Mouse (Mus musculus) thymus, postnatal 0 days (tissue): ENCODE data around the gene Ywhab. TPM values are rescaled to one million over a fixed set of nuclear protein-coding genes. Genes with fewer than 3 reads are reported as not detected.
A peak's percentile ranks its signal among the peaks of the same experiment; 100 is the strongest.

Experiments used
- DNase-seq: peaks from one replicate; pipeline ENCODE4 v3.0.0-alpha.2; 2015; ENCODE audit warnings: low spot score
- polyA plus RNA-seq: library from polyadenylated mRNA; unstranded; fragments of >200 nt; fragmentation: Nextera tagmentation; extraction: Ambion mirVana; gene quantifications from 2 replicates; pipeline ENCODE4 v1.2.1, GENCODE M21; 2015

Ywhab gene
- 265 and 278 TPM in 2 replicates for polyA plus RNA-seq

DNA sequence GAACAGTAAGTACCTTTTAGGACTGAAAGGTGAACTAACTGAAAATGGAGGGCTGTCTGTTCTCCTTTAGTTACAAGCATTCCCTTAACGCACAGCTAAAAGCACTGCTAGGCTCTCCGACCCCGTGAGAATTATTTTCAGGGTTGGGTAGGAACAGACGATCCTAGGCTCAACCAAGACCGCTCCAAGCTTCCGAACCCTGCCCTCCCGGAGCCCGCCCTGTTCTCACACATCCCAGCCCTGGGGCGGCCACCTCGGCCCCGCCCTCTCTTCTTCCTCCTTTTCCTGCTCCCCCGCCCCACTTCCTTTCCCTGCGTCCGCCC, at the start of gene Ywhab:
Gene Ywhab, plus strand, starts transcription at position 307 of the 323 bp plus-strand sequence.
- DNase-seq, result no peak

DNA sequence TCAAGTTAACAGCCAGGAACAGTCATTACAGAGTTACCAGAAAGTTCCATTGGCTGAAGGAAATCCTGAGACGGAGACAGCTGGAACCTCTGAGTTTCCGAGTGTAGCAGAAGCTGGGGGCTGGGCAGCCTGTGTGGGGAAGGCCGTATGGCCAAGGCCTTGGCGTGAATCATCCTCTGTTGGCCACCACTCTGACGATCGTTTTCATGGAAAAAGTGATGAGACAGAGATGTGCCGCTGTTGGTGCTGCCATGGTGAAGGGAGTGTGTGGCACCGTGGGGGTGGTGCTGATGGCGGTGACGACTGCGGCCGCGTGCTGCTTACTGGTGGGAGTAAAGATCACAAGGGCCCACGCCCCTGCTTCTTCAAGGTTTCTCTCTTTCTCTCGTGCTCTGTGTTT, 48.5 kb upstream of the Ywhab start:
- no peak for DNase-seq

DNA sequence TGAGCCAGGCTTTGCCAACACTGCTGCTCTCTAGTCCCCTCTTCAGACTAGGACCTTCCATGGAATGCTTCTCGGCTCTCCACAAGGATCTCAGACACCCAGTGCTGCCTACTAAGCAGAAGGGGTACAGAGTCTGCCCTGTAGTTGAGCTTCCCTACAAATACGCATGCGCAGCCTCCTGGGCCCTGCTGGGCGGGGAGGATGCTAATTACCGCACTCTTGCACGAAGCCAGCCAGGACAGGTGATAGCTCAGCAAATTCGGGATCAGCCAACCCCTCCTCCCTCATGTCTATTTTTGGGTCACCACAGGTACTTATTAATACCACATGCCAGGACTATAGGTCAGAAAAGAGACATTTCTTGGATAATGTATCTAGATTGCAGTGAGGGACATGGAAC, 46.8 kb upstream of the Ywhab start:
- DNase-seq, result no peak

DNA sequence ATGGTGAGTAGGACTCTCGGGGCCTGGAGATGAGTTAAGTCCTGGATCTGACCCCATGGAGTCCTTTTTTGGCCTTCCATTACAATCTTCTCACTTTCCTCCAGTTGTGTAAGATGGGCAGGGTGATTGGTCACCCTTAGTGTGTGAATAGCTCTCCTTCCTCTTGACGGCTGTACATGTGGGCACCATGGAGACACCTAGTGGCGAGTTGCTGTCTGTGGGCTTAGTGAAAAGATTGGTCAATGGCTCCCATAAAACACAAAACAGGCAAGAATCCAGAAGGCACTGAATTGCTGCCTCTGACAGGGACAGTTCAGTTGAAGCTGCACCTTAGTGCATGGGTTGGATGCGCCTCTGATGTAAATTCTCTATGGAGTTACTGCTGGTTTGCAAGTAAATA, 43.0 kb upstream of the Ywhab start:
- DNase-seq, result peak; percentile 18

DNA sequence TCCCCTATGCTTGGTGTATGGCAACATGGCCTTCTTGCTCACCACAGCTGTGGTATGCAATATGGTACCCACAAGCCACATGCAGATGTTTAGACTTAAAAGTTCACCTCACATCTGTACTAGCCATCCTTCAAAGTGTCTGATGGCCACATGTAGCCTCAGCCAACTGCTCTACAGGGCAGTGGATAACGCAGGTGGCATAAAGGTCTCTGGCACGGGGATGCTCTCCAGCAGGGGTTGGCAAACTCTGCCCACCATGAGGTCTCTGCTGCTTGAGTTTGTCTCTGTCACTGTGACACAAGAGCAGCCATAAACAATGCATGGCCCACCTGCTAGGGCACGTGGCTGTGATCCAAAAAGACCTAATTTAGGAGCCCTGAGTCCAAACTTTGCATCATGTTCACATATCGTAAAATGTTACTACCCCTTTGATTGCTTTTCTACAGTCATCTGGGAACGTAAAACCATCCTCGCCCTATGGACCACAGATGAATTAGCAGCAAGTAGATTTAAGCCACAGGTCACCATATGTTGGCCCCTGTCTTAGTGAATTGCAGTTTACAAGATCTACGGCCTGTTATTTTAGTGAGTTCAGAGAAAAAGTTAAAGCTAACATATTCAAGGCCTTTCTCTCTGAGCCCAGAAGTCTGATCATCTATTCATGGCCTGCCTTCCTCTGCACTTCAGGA, 41.0 kb upstream of the Ywhab start:
- no peak for DNase-seq

DNA sequence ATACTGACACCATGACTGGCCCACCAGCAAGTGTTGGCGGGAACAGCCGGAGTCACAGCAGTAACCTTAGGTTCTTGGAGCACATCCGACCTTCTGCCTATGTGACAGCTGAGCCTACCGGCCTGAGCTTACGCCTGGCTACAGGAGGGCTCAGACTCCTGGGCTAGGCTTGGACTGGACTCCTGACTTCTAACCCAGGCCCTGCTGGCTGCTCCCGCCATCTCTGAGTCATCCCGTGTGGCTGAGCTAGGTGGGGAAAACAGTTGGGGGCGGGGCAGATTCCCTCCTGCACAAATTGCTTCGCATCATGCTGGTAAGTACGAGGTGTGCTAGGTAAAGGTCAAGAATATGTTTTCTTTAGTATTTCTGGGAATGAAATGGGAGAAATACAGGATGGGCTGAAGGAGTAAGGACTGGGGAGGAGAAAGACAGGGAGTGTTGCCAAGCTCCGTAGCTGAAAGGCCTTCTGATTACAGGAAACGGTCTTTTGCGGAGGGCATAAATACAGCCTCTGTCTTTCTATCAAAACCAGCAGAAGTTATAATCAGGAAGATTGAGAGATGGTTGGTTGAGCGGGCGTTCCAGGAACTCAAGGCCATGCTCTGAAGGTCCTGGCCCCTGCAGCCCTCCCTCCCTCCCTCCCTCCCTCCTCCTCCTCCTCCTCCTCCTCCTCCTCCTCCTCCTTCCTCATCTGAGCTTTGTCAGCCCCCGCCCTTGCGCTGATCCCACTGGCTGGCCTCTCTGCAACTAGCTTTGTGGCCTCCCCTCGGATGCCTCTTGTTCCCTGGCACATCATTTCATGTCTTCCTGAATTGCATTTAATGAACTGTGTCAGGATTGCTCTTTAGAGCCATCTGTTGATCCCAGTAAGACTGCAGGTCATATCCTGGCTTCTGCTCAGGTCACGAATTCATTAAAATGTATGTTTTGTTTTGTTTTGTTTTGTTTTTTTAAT, 29.9 kb upstream of the Ywhab start:
- no peak for DNase-seq

DNA sequence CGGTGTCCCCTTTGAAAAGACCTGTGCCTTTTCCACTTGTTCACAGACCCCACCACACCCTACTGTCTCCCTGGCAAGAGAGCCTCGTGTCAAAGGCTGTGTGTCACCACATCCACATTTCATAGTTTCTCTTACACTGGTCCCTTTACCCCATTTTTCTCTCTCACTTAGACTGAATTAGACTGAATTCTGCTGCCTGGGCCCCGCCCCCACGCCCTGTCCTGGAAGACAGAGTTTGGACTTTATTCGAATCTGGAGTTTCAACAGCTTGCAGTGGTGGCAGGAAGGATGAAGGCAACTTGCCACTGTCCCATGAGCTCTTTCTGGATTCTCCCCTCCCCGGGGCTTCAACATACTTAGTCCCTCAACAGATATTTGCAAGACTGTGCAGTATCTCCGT, 29.1 kb upstream of the Ywhab start:
- no peak for DNase-seq

DNA sequence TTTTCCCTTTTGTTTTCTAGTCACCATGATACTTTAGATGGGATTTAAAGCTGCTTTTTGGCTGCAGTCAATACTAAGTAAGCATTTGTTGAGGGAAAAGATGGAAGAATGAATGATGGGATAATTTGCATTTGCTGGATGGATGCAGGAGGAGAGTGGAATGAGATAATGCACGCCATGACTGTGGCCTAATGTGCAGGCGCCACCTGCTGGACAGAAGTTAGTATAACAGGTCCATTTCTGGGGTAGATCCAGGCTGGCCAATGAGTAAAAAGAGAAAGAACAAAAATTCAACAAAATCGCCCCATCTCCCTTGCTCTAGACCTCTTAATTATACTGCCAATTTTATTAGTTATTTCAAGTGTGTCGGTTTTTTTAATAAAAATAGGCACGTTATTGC, 26.2 kb upstream of the Ywhab start:
- peak; percentile 40 for DNase-seq

DNA sequence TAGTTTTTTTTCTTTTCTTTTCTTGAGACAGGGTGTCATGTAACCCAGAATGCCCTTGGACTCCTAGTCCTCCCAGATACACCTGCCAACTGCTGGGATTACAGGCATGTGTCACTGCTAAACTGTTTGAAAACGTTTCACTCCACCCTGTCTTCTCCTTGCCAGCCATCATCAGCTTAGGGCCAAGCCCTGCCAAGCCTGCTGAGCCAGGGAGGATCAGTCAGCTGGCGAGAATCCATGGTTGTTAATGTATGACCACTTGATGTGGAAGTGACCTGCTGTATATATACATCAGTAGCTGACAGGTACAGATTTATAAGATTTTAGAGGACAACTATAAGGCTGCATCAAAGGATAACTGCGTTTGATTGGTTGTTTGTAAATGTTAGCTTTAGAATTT, 24.4 kb upstream of the Ywhab start:
- DNase-seq, result no peak

DNA sequence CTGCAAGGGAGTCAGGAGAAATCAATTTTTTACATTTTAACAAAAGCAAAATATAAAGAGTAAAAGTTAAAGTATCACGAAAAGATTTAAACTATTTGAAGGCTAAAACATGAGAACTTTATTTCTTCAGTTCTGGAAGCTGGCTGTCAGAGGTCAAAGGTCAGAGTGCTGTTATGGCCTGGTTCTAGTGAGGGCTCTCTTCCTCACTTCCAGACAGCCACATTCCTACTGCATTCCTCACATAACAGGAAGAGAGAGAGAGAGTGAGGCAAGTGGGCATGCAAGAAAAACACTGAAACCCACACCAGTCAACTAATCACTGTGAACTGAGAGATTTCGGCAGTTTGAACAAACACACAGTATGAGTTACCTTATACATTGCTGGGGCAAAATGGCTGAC, 20.7 kb upstream of the Ywhab start:
- DNase-seq, result no peak

DNA sequence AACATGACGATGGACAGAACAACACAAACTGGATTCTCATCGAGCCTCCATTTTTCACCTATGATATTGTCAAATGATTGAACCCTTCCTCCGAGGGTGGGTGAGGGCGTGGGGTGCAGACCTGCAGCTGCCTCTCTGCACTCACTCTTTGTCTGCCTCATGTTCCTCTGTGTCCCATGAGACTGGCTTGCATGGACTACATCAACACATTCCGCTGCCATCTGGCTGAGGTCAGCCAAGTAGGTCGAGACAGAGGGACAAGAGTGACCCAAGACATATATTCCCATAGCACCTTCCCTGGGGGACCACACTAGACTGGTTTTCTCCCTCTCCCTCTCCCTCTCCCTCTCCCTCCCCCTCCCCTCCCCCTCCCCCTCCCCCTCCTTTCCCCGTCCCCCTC, 18.3 kb upstream of the Ywhab start:
- DNase-seq, result no peak

DNA sequence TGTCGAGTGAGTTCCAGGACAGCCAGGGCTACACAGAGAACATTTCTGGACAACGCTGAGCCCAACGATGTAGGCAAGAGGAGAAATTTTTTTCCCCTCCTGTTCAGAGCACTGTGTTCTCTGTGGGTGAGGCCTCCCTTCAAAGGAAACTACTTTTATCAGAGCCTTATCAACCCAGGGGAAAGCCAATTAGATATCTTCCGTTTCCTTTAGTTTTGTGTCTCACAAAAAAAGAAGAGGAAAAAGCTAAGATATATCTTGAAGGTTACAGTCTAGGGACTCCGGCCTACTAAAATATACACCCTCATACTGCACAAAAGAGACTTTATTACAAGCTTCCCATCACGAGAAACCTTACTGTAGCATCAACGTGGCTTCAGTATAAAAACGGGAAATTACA, 7.5 kb upstream of the Ywhab start:
- no peak for DNase-seq

DNA sequence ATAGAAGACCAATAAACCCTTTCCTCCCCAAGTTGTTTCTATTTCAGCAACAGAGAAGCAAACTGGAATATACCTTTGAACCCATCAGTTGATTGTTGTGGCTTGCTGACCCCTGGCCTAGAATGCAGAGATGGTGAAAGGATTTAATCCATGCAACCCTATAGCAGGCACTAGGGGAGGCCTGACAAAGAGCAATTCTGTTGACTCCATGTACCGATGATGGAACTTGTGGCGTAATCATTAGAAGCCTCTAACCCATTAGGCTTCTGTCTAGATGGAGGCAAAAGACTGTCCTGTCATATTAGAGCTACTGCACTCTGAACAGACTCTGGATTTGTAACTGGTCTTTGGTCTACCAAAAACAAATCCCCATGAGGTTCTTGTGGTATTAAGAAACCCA, 1.9 kb upstream of the Ywhab start:
- DNase-seq, result no peak

DNA sequence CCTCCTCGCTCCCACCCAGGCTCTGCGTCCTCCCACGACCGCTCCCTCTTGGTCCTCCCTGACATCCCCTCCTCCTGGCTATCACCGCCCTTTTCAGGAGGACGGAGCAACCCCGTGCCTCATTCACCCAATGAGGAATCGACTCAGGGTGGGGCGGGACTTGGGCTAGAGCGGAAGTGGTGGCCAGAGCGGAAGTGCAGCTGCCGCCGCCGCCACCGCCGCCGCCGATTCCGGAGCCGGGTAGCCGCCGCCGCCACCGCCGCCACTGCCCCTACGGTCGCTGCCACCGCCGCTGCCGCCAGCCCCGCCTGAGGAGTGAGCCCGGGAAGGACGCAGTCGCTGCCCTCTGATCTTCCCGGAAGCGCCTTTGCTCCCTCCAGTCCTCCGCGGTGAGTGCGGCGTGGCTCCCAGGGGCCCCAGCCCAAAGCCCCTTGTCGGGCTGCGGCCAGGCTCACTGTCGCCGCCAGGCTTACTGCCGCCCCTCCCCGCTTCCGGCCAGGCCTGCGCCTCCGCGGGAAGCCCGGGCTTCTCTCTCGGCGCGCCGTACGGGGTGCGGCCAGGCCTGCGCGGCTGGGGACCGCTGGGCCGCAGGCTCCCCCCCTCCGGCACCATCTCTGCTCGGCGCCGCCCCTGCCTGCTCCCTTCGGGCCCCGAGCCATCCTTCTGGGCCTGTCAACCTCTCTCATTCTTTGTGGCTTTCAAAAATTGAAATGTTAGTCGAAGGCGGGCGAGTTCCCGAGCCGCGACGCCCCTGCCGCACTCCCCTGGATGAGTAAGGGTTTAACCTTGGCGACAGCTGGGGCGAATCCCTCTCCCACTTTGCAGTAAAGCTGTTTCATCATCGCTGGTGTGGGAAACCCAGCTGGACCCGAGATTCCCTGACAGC, 460 bp downstream of the Ywhab start:
- DNase-seq, result peak; percentile 90

DNA sequence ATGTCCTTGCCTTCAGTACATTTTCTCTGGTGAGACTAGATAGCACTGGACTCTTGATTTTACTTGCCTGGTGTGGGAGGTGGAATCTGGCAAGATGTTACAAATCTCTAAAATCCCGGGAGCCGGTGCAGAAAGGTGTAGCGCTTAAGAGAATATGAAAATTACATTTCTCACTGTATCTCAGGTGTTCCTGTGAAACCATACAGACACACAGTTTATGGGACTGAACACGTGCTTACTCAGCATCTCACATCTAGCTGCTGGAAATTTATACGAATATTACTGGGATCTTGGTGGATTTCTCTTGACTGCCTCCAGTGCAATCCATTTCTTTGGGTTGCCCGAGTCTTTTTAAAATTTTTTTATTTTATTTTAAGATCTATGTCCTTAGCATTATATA, 1.5 kb downstream of the Ywhab start:
- DNase-seq, result no peak

DNA sequence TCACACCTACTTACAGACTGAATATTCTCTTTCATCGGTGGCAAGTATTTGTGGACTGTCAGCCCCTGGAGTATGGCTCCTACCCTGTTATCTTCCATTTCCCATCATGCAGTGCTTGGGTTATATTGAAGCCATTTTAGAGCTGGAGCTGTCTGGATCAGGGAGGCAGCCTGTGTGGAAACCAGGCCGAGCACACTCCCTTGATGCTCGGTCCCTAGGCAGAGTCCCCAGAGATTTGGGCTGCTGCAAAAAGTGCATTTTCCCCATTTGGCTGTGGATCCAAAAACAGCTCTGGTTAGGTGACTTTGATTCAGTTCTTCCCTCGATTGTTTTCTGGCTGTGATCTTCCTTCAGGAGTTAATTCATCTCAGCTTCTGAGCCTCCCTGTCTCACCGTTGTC, 2.1 kb downstream of the Ywhab start:
- no peak for DNase-seq

DNA sequence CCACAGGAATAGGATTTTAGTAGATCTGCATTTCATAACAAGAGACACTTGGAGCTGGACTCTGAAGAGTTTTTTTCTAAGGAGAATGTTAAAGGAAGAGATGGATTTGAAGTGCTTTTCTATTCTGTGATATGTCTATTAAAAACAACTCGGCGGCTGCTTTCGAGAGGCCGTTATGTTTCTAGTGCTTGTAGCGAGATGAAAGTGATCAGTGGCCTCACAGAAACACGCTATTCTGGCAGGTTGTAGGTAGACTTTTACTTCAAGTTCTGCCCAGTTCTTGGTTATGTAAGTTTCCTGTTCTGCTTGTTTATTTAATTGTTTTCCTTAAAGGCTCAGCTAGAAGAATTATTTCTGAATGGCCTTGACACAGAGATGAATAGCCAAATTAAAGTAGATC, 4.2 kb downstream of the Ywhab start:
- DNase-seq, result no peak

DNA sequence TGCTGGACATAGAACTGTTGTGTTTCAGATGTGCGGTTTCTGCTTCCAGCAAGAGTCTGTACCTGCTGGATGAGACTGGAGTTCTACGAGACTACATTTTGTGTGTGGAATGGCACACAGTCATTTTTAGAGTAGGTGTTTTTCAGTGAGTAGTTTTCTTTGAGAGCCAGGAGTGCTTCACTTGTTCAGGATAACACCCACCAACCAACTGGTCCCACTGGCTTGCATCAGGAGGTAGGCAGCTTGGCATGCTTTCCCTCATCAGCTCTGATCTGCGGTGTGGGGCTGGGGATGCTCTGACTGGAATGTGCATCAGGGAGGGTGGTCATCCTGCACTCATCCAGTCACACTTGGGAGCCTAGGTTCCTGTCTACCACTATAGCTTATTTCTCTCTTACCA, 7.9 kb downstream of the Ywhab start:
- no peak for DNase-seq

DNA sequence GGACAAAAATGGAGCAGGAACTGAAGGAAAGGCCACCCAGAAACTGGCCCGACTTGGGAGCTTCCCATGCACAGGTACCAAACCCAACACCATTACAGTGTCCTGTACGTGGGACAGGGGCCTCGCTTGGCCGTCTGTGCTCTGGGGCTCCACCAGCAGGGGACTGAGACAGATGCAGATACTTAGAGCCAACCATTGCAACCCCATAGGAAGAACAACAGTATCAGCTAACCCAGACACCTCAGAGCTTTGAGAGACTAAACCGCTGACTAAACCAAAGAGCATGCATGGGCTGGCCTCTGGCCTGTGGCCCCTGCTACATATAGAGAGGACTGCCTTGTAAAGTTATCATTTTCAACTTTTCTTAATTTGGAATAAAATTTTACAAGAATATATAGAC, 9.7 kb downstream of the Ywhab start:
- DNase-seq, result no peak

DNA sequence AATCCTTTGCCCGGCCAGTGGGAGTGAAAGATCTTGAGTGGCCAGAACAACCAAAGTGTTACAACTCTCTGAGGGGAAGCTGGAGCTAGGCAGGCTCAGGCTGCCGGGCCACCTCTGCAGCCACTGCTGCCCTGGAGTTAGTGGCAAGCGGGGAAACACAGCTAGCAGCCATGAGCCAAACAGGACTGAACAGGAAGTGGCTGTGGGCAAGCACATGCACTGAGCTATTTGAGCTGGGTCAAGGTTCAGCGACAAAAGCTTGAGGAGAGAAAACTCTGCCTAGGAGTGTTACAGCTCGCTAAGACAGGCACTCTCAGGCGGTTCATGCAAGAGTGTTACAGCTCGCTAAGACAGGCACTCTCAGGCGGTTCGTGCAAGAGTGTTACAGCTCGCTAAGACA, 12.2 kb downstream of the Ywhab start:
- peak; percentile 57 for DNase-seq

DNA sequence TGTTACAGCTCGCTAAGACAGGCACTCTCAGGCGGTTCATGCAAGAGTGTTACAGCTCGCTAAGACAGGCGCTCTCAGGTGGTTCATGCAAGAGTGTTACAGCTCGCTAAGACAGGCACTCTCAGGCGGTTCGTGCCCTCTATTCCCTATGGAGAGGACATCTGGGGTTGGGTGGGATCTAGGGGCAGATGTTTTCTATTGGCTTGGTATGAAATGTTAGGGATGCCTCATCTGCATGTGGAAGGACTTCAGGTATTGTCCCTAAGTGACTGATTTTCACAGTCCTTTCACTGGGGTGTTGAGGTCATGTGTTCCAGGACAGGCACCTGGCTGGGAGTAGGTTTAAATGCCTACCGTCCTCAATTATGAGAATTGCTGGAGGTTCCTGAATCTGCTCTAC, 12.8 kb downstream of the Ywhab start:
- DNase-seq, result no peak

DNA sequence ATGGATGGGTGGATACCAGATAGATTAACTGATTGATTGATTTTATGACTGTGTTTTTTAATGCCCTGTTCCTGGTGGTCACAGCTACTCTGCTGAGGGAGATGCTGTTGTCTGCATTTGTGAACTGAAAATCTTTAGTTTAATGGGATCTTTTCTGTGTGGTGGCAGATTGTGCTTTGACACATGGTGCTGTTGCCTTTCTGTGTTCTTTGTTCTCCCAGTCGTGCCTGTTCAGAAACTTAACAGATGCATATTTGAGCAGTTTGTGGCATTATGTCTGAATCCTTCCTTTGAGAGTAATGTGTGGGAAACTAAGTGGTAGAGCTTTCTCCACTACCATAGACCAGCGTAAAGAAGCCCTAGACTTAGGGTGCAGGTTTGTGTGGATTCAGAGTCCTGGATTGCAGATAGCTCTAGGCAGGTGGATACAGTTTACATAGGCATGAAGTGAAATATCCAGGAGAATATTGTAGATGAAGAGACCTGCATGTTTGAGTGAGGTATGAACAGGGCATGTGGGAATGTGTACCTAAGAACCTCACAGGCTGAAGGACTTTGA, 13.3 kb downstream of the Ywhab start:
- DNase-seq, result no peak
